Mouse (Mus musculus) MEL (cell line): ENCODE data around the gene Hrh3.

Experiments
- CTCF ChIP-seq, 3 experiments: IDR thresholded peaks in 2 of 3; conservative IDR thresholded peaks in 1 of 3; 2 replicates each; pipeline ENCODE4 v1.5.1; 2011 to 2012; ENCODE audit warnings: low read length in 3 of 3, low read depth in 2 of 3, mild to moderate bottlenecking in 2 of 3, improper control_type of control experiment in 1 of 3, inconsistent platforms in 1 of 3, mixed read lengths in 1 of 3, moderate library complexity in 1 of 3; ENCODE audit not compliant: control insufficient read depth in 1 of 3, insufficient read depth in 1 of 3, poor library complexity in 1 of 3, severe bottlenecking in 1 of 3
- POLR2A ChIP-seq, 2 experiments: IDR thresholded peaks; 2 replicates each; pipeline ENCODE4 v1.6.1; 2011 to 2012; ENCODE audit warnings: low read length in 2 of 2, mild to moderate bottlenecking in 2 of 2, control low read depth in 1 of 2, improper control_type of control experiment in 1 of 2, low read depth in 1 of 2, moderate library complexity in 1 of 2; ENCODE audit not compliant: control insufficient read depth in 1 of 2, insufficient read depth in 1 of 2, poor library complexity in 1 of 2
- RAD21 ChIP-seq: IDR thresholded peaks from 2 replicates; pipeline ENCODE4 v1.6.1; 2011; ENCODE audit warnings: mild to moderate bottlenecking, low read depth, low read length, improper control_type of control experiment
- UBTF ChIP-seq: IDR thresholded peaks from 2 replicates; pipeline ENCODE4 v1.6.1; 2012; ENCODE audit warnings: low read depth, mild to moderate bottlenecking, inconsistent platforms, low read length, improper control_type of control experiment, moderate library complexity, borderline replicate concordance; ENCODE audit not compliant: insufficient read depth

DNA sequence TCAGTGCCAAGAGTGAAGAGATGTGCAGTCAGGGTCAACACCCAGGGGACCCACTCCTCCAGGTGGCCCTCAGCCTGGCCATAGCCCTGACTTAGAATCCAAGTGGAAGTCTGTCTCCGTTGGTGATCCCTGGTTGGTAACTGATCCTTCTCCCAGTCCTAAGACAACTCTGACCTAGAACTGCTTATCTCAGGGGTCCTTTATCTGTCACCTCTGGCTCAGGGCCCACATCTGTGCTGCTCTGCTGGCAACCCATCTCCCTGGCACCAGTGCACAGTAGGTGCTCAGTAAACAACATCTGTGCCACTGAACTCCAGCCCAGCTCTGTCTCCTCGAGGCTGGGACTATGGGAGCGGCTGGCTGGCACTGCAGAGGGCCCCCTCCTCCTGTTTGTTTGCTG lies 6.7 kb downstream of the Hrh3 start:
- TF ChIP-seq POLR2A (IDR thresholded peaks at IDR 0.05; ENCODE audit: control insufficient read depth in 1 of 2, insufficient read depth in 1 of 2, low read depth in 1 of 2, low read length in 2 of 2, poor library complexity in 1 of 2) (no peak), UBTF (no peak), CTCF (IDR thresholded peaks at IDR 0.05 in 2 of 3, conservative IDR thresholded peaks at IDR 0.05 in 1 of 3; ENCODE audit: control insufficient read depth in 1 of 3, insufficient read depth in 1 of 3, low read depth in 2 of 3, low read length in 3 of 3, poor library complexity in 1 of 3, severe bottlenecking in 1 of 3) (no peak), RAD21 (no peak)
